Mouse (Mus musculus): ENCODE results near the gene Crebbp.
"Not testable (repeated sequence)": the region's sequence is repeated elsewhere in the genome, so short reads cannot be mapped to it uniquely, and the experiment has no call there.

Crebbp gene

DNA sequence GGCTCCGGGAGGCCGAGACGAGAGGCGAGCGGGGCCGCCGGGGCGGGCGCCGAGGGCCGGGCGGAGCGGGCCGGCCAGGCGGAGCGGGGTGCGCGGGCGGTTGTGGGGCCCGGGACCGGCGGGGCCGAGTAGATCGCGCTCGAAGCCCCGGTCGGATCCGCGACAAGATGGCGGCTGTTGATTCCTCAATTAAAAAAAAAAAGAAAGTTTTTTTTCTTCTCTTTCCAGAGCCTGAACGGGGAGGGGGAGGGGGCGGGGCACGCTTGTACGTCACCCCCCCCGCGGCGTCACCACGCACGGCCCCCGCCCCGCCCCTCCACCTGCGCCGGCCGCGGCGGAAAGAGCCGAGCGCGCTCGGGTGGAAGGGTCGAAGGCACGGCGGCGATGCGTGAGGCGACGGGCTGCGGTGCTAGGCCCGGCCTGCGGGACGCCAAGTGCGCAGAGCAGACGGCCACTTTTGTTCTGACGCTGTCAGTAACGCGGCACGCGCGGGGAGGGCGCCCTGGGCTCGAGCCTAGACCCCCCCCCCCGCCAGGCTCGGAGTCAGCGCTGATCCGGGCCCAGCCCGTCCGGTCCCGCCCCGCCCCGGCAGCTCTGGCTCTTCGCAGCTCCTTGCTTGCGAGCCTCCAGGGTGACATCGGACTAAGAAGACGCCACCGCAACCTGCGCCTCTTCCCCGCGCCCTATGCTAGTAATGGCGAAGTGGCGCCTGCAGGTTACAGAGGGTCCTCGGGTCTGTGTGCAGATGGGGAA lies at the start of gene Crebbp:
Gene Crebbp, minus strand, starts transcription at position 199 of the 753 bp plus-strand sequence.
- DNase-seq: peak; percentile 91

DNA sequence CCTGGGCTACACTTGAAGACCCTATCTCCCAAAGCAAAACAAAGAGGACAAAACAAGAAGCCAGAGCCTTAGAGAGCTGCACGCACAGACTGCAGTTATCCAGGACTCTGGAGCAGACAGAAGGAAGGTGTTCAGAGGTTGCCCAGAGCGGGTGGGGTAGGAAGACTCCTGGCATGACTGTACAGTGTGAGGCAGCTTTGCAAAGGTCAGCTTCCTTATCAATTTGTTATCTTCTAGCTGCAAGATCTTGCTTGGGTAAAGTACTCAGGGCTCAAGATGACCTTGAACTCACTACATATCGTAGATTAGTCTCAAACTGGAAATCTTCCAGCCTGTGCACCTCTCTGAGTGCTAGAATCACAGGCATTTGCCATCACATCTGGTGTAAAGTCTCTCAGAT lies 49.7 kb upstream of the Crebbp start:
- DNase-seq: no peak

DNA sequence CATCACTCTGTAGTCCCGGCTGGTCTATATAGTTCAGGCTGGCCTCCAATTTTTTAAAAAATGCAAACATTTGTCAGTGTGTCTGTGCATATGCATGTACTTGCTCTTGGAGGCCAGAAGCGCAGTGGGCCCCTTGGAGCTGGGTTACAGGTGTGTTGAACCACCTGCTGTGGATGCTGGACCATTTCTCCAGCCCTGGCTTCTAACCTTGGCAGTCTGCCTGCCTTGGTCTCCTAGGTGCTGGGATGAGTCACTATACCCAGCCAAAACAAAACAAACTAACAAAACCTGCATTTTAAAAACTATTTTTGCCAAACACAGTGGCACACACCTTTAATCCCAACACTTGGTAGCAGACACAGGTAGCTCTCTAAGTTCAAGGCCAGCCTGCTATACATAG lies 43.7 kb upstream of the Crebbp start:
- DNase-seq: no peak

DNA sequence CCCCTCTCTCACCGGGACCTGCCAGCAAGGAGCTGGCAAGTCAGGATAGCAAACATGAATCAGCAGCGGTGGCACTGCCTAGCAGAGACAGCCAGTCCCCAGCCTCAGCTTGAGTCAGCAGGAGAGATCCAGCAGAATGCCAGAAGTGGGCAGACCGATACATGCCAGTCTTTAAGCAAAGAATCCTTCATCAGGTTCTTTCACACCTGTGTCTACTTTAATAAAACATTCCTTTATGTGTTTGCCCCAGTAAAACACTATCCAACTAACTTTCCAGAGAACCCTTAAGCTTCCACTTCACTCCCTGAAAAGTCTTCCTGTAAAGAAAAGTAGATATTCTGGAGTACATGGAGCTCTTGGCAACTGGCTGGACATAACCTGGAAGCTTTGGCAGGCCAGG lies 35.0 kb upstream of the Crebbp start:
- DNase-seq: no peak

DNA sequence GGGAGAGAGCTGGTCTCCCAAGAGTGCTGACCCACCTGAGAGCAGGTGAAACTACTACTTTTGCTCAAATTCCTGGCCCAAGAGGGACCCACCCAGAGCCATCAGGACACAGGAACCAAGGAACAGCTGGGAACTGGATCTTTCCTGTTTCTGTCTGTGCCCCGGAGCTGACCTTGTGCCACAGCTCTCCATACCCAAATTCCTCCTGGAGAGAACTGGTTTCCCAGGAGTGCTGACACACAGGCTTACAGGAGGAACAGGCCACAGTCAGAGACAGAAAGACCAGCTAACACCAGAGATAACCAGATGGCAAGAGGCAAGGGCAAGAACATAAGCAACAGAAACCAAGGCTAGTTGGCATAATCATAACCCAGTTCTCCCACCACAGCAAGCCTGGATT lies 31.4 kb upstream of the Crebbp start:
- DNase-seq: not testable (repeated sequence)

DNA sequence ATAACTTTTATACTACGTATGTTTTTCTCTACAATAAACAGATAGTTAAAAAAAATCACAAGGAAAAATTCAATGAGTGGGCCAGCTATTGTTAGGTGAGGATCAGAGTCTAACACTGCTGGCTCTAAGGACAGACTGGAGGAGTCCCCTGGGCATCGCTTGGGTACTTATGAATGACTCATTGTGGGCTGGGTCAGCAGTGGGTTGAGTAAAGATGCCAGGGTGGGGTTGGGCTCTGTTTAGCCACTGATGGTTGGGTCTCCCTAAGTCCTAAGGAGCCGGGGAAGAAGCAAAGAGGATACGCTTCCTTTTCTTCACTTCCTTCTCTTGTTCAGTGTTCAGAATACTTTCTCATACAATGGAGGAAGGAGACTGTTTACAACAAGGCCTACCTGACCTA lies 22.3 kb upstream of the Crebbp start:
- DNase-seq: no peak

DNA sequence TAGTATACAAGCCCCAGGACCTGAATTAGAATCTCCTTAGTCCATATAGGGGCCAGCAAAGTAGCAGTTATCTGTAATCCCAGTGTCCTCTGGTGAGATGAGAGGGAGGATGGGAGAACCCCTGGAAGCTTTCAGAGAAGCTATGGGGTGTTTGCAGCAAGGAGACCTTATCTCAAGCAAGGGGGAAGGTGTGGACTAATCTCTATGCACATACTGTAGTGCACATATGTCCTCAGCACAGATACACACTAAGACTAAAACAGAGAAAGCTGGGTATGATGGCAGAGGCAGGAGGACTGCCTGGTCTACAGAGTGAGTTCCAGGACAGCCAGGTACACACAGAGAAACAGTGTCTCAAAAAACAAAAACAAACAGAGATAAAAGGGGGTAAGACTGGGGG lies 21.8 kb upstream of the Crebbp start:
- no peak for DNase-seq

DNA sequence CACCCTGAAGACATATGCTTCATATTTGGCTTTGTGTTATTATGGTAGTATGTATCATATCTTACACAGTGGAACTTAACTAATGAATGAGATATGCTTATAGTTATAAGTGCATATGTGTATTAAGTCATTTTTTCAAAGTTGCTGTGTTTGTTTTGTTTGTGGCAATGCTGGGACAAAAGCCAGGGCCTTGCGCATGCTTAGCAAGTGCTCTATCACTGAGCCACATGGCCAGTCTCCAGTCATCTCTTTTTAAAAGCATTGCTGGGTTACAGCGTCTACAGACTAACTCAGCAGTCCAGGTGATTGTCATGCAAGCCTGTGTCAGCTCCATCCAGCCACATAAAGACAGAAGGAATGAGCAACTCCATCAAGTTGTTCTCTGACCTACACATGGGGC lies 12.0 kb upstream of the Crebbp start:
- DNase-seq: no peak

DNA sequence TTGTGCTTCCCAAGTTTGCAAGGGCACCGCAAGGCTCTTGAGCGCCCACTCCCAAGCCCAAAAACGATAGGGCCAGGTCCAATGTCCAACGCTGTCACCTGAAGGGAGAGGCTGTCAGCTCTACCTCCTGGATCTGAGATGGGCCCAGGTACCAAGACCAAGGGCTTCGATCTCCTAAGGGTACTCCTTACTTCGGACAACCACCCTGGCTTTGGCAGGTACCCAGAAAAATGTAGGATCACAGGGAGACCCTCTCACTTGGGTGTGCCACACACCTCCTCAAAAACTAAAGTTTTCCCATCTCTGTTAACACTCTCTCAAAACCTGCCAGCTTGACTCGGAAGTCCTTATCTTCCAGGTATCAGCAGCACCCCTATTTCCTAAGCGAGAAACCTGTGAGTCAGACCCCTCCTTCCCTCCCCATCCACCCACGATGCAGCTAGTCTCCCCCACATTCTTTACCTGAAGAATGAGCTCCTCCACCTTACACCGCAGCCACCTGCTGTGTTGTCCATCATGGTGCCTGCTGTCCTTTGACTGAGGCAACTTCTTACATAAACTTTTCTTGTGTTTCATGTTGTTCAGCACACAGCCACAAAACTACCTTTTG lies 939 bp upstream of the Crebbp start:
- no peak for DNase-seq

DNA sequence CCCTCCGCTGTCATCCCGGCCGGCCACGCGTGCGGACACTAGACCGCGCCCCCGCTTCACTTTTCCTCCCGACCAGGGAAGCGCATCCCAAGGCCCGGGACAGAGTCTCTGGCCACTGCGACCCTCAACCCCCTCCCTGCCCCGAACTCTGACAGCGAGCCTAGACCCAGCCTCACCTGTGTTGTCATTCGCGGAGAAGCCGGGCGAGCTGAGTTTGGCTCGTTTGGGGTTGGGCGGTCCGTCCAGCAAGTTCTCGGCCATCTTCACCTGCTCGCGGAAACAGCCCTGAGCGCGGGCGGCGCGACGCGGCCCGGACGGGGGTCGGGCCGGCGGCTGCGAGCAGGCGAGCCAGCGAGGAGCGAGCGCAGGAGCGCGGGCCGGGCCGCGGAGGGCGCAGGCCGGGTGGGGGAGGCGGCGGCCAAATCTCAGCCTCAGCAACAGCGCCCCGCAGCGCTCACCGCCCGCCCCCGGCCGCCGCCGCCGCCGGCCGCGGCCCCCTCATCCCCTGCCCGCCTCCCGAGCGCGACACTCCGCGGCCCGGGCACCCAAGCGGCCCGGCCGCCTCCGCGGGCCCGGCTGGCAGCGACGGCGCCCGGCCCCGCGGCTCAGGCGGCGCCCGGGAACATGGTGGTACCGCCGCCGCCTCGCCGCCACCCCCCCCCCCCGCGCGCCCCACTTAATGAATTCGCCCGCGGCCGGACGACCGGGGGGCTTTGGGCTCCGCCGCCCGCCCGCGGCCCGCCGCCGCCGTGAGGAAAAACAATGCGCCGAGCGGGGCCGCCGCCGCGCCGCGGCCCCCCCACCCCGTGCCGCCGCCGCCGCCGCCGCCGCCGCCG lies 616 bp downstream of the Crebbp start:
- peak; percentile 44 for DNase-seq

DNA sequence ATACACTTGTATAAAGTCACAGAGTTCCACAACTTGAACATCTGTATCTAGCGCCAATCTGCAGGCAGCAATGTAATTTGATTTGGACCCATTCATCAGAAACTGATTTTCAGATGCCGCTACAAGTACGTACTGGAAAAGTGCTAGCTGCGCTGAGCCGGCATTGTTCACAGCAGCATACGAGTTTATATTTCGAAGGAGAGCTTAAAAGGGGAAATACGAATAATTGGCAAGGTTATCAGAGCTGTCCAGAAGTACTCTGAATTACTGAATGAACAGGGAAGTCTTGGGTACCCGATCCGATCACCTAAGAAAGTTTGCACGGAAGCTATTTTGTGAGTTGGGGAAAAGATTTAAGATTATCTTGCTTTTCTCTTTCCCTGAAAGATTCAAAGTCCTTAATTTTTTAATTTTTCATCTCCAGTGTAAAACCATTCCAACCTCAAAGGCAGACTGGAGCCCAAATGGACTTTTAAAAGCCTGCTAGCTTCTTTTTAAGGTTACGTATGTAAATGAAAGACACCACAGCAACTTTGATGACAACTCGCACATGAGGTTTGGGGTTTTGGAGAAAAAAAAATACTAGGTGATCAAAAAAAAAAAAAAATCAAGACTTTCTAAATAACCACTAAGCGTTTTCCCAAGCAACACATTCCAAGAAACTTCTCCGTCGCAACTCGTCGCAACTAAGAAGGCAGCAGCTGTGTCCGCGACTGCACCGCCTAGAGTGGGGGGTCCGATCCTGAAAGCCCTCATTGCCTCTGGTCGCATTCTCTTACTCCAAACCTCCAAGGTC lies 1.4 kb downstream of the Crebbp start:
- no peak for DNase-seq

DNA sequence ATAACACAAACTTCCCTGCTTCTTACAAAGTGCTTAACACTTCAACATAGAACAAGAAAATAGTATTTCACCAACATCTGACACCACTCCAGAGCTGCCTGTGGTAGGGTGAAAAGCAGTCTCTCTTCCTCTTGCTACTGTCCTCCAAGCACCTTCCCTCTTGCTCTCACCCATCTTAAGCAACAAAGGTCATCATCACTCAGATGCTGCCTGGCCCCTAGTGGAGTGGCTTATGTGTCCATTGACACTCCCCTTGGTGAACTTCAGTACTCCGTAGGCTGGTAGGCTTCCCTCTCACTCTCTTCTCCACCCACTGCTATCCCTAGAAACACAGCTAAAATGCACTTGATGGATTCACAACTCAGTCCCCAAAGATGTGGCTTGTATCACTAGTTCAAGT lies 3.5 kb downstream of the Crebbp start:
- no peak for DNase-seq

DNA sequence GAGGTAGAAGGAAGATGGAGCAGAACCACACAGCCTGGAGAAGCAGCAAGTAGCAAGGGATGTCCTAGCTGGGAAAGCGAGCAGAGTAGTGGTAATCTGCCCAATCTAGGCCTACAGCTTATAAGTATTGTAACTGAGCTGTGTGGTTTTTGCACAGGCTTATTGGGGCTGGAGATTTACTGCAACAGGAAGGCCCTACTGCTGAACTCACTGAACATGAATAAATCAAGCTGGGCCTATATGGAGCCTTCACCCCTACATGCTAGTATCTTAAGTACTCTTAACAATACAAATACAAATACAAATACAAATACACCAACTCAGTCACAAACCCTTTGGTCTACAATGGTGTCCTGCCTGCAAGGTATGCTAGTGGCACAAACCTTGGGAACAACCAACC lies 10.2 kb downstream of the Crebbp start:
- no peak for DNase-seq

DNA sequence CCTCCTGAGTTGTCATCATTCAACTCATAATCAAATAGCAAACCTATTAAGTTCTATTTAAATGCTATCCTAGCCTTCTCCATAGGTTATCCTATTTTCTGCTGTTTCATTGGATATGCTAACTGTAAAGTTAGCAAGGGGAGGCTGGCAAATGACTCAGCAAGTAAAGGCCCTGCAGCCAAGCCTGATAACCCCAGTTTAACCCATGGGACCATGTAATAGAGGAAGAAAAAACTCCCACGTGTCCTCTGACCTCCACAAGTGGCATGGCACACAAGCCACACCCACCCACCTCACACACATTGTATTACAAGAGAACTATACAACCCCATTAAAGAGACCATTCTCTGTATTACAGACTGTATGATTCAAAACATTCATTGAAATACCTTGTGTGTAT lies 13.8 kb downstream of the Crebbp start:
- DNase-seq: no peak

DNA sequence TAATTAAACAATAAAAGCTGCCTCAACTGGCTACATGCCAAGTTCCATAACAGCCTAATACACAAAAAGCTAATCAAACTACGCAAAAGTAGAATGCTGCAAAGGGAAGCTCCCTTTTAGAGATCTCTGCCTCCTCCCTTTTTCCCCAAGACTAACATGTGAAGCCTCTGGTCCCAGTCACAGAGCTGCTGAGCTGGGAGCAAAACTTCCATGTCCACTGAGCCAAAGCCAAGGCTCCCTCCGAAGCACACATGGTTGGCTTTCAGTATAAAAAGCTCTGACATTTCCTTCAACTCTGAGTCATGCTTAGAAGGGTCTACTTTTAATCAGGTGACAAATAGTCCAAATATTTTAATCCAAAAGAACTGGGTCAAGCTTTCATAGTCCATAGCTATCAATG lies 14.2 kb downstream of the Crebbp start:
- DNase-seq: no peak

DNA sequence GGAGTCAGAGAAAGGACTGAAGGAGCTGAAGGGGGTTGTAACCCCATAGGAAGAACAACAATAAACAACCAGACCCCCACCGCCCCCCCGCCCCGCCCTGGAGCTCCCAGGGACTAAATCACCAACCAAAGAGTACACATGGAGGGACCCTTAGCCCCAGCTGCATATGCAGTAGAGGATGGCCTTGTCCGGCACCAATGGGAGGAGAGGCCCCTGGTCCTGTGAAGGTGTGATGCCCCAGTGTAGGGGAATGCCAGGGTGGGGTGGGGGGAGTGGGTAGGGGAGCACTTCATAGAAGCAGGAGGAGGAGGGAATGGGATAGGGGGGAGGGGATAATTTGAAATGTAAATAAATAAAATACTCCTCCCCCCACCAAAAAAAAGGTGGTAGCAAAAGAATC lies 15.8 kb downstream of the Crebbp start:
- DNase-seq: no peak

DNA sequence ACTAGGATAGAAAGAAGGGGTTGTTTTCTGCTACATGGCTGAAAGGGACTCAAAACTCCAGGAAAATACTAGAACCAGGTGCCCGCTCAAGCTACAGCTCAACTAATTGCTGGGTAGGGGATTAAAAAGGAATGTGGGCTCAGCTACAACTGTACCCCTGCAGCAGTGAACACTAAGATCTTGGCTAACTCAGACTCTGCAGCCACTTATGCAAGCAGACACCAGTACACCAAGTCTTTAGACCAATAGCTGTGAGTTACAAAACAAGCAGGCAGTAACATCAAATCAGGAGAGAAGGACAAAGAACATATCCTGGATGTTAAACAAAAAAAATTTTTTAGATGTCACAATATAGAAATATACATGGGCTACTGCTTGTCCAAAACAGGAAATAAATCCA lies 23.6 kb downstream of the Crebbp start:
- no peak for DNase-seq

DNA sequence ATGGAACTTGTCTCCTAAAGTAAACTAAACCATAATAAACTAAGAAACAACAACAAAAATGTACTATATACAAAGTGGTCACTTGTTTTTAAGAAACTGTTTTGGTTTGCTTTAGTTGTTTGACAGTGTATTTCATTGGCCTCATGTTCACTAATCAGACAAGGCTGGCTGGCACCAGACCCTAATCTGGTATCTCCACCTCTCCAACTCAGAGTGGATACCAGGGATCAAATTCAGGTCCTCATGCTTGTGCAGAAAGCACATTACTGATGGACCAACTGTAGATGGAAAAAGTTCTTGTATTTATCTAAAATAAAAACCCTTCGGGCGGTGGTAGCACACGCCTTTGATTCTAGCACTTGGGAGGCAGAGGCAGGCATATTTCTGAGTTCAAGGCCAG lies 38.7 kb downstream of the Crebbp start:
- DNase-seq: no peak

DNA sequence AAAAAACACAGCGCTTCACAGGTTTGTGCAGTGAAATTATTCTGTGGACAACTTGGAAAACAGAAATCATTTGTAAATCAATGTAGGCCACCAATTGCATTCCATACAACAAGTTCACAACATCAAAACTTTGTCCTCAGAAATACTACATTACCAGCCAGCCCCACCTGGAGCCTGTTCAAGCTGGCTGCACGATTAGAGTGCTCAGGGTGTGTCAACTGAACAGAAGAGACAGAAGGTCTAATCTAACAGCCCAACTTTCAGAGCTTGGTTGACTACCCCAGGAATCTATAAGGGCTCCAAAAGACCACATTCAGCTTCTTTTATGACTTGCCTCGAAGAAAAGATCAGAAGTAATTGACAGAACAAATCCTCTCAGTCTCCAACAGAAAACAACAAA lies 44.3 kb downstream of the Crebbp start:
- DNase-seq: no peak

DNA sequence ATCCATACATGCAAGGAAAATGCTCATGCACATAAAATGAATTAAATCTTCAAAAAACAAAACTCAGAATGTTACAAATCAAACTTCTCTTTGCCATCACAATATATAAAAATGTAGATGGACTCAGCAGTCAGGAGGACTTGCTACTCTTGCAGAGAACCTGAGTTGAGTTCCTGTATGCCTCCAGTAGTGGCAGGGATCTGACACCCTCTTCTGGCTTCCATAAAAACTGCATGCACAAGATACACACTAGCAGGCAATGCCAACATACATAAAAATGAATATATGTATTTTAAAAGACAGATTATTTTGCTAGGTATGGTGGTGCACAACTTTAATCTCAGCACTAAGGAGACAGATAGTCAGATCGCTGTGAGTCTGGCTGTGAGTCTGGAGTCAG lies 45.3 kb downstream of the Crebbp start:
- no peak for DNase-seq

DNA sequence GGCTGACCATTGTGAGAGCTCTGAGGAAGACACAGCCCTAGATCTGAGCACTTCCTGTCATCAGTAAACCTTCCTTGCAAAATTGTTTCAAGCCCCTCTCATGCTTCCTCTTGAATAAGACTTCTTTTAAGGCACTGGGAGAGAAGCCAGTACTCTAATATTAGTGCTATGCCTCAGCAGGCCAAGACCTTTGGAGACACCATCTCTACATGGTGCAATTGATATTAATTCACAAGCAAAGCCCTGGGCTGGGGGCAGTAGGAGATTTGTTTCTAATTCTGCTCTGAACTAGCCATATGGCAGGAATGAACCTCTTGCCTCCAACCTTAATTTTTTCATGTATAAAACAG lies 52.9 kb downstream of the Crebbp start:
- no peak for DNase-seq

DNA sequence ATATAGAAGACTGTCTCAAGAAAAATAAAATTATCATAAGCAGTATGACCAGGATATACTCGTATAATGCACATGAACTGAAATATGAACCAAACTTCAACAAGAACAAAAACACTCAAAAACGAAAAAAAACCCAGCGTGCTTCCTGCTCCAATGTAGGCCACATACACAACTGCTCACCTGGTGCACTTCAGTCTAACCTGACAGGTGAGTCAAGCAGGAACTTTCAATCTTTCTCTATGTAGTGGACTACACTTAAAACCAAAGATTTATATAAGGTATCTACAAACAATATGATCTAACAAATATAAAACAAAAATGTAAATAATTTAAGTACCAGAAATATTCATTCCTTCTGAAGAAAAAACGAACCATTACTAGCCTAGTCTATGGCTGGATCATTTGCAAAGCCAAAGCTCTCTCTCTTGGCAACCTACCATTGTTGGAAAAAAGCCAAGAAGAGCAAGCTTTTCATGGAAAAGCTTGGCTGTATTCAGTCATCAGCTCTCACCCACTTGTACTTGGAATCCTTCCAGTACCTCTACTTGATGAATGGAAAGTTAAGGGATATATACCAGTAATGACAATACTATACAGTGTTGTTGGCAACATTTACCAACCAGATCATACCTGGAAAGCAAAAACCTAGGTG lies 53.4 kb downstream of the Crebbp start:
- peak; percentile 82 for DNase-seq

DNA sequence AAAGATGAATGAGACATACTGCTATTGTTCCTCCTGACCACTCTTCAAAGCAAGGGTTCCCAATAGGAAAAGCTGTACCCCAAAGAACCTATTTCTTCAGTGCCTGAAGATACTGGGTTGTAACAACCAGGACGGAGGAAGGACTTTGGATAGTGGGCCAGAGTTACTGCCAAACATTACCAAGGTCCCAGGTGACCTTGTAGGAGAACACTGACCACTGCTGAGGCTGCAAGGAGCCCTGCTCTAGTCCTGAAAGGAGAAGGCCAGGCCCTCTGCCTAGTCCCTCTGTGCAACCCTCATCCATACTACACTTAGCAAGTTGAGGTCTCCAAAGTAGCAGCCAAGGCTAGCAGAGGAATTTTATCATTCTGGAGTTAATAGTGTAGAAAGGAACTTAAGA lies 60.7 kb downstream of the Crebbp start:
- DNase-seq: no peak
